Mouse (Mus musculus): ENCODE data around the gene Orc2.

DNA sequence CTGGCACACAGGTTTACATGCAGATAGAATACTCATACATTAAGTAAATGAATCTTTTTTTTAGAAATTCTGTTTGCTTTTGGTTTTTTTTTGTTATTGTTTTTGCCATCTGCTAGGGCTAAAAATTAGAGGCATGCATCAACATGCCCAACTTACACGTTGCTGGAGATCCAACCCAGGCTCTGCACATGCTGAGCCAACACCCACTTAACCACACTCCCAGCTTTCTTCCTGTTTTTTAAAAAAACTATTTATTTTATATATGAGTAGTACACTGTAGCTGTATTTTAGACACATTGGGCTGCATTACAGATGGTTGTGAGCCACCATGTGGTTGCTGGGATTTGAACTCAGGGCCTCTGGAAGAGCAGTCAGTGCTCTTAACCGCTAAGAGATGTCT lies 88.9 kb downstream of the Orc2 start:
- TF ChIP-seq CTCF (IDR thresholded peaks at IDR 0.05; ENCODE audit: low read depth, low read length), result no peak
- TF ChIP-seq EP300 (IDR thresholded peaks at IDR 0.05; ENCODE audit: insufficient read depth, low read depth, low read length), result no peak

Measured in ES-Bruce4 (cell line).